Mouse (Mus musculus) kidney, adult 2 months (tissue): ENCODE results near the gene H2-Oa.
"Not testable (repeated sequence)": the region's sequence is repeated elsewhere in the genome, so short reads cannot be mapped to it uniquely, and the experiment has no call there.

ENCODE experiments used
- CTCF ChIP-seq: fragments of 200-500 bp; conservative IDR thresholded peaks from 2 replicates; pipeline ENCODE4 v1.5.1; 2011; ENCODE audit warnings: low read depth, mild to moderate bottlenecking, control low read depth, low read length, moderate library complexity, mixed read lengths; ENCODE audit not compliant: insufficient read depth, insufficient read length
- POLR2A ChIP-seq: fragments of 200-500 bp; IDR thresholded peaks from one replicate; pipeline ENCODE4 v1.6.1; 2011; ENCODE audit warnings: low read depth, low read length, control low read depth

GRCm38 (mm10) chr17:34144221-34144620, 52.1 kb downstream of the H2-Oa start:
- TF ChIP-seq CTCF, POLR2A: not testable (repeated sequence)
